Mouse (Mus musculus) heart, embryonic 11.5 days (tissue): ENCODE measurements around the gene Arl5c. TPM values are rescaled to one million over a fixed set of nuclear protein-coding genes. Genes with fewer than 3 reads are reported as not detected.

Experiments
- ATAC-seq: fragments of 200-750 bp; cut with Nextera tagmentation; replicated peaks from 2 replicates; pipeline ENCODE4 v1.8.0; 2017; ENCODE audit warnings: moderate library complexity; ENCODE audit not compliant: insufficient number of reproducible peaks, low FRiP score, low TSS enrichment
- H3K27ac ChIP-seq: fragments of 300-500 bp; sonication (generic); 2 replicates; pipeline ENCODE4 v1.5.1; 2014; ENCODE audit warnings: mild to moderate bottlenecking, low read depth, low read length
- H3K27me3 ChIP-seq: fragments of 300-500 bp; sonication (generic); 2 replicates; pipeline ENCODE4 v1.6.1; 2014; ENCODE audit warnings: mild to moderate bottlenecking, low read length, mixed read lengths; ENCODE audit not compliant: control insufficient read depth, insufficient read depth
- H3K36me3 ChIP-seq: fragments of 300-500 bp; sonication (generic); 2 replicates; pipeline ENCODE4 v1.6.1; 2014; ENCODE audit warnings: mild to moderate bottlenecking, low read length, moderate library complexity, mixed read lengths; ENCODE audit not compliant: control insufficient read depth, insufficient read depth
- H3K4me1 ChIP-seq: fragments of 300-500 bp; sonication (generic); 2 replicates; pipeline ENCODE4 v1.6.1; 2014; ENCODE audit warnings: low read length; ENCODE audit not compliant: control insufficient read depth, insufficient read depth
- H3K4me2 ChIP-seq: fragments of 300-500 bp; sonication (generic); 2 replicates; pipeline ENCODE4 v1.6.1; 2014; ENCODE audit warnings: mild to moderate bottlenecking, moderate library complexity
- H3K4me3 ChIP-seq: fragments of 300-500 bp; sonication (generic); 2 replicates; pipeline ENCODE4 v1.5.1; 2014; ENCODE audit warnings: low read depth, low read length
- H3K9ac ChIP-seq: fragments of 300-500 bp; sonication (generic); 2 replicates; pipeline ENCODE4 v1.6.1; 2014; ENCODE audit warnings: mild to moderate bottlenecking, low read depth, low read length, moderate library complexity
- H3K9me3 ChIP-seq: fragments of 300-500 bp; sonication (generic); replicated peaks from 2 replicates; pipeline ENCODE4 v1.6.1; 2016; ENCODE audit warnings: low read length; ENCODE audit not compliant: control insufficient read depth
- WGBS: fragments of 180-500 bp; shearing (Covaris S2); extraction: QIAGEN DNeasy Blood & Tissue Kit; methylation state at CpG from one replicate; pipeline ENCODE4 v1.1.7; 2014; ENCODE audit not compliant: insufficient replicate concordance; 5-methylcytosine and 5-hydroxymethylcytosine counted together
- polyA plus RNA-seq: library from polyadenylated mRNA; unstranded; fragments of >200 nt; fragmentation: Nextera tagmentation; extraction: Ambion mirVana; gene quantifications from 2 replicates; pipeline ENCODE4 v1.2.1, GENCODE M21; 2014

Arl5c gene
- polyA plus RNA-seq, 1 experiment from 2014 or later, result 8.0 TPM

DNA sequence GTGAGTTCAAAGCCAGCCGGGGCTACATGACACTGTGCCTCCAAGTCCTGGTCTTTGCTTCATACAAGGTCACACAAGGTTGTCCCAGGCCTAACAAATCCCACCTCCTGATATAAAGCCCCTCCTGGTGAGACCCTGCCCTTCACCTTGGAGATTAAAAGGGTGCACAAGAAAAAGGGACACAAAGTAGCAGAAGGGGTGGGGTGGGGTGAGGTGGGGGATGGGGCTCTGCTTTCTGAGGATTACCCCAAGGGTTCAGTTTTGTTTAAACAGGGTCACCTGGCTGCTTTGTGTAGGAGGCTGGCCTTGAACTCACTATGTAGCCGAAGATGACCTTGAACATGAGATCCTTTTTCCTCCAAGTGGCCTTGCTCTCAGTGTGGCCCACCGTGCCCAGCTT, 12.5 kb downstream of the Arl5c start:
- Histone ChIP-seq H3K36me3 (no peaks in the 10 kb centered on the region), H3K9me3 (no peaks in the 10 kb centered on the region), H3K4me3 (no peak overlapping the region), H3K9ac (no peak overlapping the region), H3K27ac (no peak overlapping the region), H3K4me2 (no peak overlapping the region), H3K27me3 (peaks cover 41% of the 10 kb centered on the region), H3K4me1 (0 out of 2 replicates have a peak, but pooled peaks cover 7% of the 10 kb centered on the region)
- WGBS, result 81% methylated on average over 3 of the region's 3 CpGs
- no peak for ATAC-seq

DNA sequence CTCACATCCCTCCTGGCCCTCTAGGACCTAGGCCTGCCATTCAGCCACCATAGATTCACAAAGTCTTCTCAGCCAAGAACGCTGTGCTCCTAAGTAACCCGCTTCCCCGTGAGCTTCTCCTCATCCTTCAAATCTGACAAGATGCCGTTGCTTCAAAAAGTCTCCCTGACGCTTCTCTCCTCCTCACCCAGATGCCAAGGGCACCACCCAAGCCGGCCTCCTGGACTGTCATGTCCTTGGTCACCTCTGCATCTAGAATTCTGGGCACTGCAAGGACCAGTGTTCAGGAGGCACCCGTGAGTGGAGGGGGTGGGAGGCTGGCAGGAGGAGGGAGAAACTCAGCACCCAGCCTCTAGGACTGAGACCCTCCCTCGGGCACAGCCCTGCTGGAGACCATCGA, 13.3 kb downstream of the Arl5c start:
- Histone ChIP-seq H3K4me2 (no peak overlapping the region), H3K27me3 (peaks cover 43% of the 10 kb centered on the region), H3K4me1 (0 out of 2 replicates have a peak, but pooled peaks cover 7% of the 10 kb centered on the region), H3K9ac (no peak overlapping the region), H3K9me3 (no peaks in the 10 kb centered on the region), H3K4me3 (no peak overlapping the region), H3K36me3 (no peaks in the 10 kb centered on the region), H3K27ac (no peak overlapping the region)
- no peak for ATAC-seq
- WGBS, result 78% methylated on average over 9 of the region's 9 CpGs

DNA sequence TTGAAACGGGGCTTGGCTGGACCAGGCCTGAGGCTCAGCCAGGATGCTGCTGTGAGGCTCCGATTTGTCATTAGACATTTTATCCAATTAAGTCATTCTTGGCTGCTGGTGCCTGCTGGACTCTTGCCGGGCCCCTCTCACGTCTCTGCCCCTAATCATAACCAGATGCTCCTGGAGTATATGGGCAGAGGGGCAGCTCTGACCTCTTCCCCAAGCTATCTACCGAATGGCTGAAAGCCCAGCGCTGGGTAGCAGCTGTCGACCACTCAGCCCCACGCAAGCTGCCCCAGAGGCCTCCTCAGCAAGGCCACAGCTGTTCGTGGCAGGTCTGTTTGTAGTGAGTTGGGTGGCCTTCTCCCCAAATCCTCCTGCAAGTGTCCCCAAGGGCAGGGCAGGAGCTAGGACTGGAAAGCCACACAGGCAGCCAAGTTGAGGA, 15.4 kb downstream of the Arl5c start:
- Histone ChIP-seq H3K27me3 (peaks cover 27% of the 10 kb centered on the region), H3K4me2 (no peak overlapping the region), H3K9ac (no peak overlapping the region), H3K36me3 (no peaks in the 10 kb centered on the region), H3K4me1 (no peaks in the 10 kb centered on the region), H3K27ac (no peak overlapping the region), H3K4me3 (no peak overlapping the region), H3K9me3 (no peaks in the 10 kb centered on the region)
- 63% methylated on average over 9 of the region's 9 CpGs for WGBS
- ATAC-seq, result no peak

DNA sequence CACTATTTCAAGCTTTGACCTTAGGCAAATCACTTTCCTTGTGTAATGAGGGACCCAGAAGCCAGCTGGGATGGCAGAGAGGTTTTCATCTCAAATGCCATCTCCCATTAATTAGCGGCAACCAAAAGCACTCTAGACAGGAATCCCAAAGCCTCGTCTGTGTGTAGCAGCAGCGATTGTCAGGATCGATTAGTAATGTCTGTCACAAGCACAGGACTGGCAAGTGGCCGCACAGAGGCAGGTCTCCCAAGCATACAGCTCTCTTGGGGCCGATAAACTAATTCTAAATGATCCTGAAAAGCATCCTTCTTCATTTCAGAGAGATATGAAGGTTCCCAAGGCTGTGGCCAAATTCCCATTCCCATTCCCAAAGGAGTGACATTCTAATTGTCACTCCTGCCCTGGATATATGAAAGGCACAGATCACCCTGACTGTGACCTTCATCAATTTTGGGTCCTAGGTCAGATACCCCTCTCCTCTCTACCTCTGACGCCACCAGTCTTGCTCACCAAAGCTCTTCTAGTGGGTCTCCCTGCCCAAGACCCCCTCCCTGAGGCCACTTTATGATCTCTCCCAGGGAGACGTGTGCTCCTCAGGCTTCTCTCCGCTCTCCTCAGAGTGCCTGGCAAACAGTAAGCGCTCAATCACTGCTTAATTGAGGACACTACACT, 16.0 kb downstream of the Arl5c start:
- H3K4me1 ChIP-seq, result no peaks in the 10 kb centered on the region
- H3K27ac ChIP-seq, result no peak overlapping the region
- no peaks in the 10 kb centered on the region for H3K36me3 ChIP-seq
- 58% methylated on average over 10 of the region's 10 CpGs for WGBS
- no peak overlapping the region for H3K4me2 ChIP-seq
- H3K4me3 ChIP-seq, result no peak overlapping the region
- H3K27me3 ChIP-seq, result peaks cover 21% of the 10 kb centered on the region
- H3K9me3 ChIP-seq, result no peaks in the 10 kb centered on the region
- H3K9ac ChIP-seq, result no peak overlapping the region
- ATAC-seq, result no peak

DNA sequence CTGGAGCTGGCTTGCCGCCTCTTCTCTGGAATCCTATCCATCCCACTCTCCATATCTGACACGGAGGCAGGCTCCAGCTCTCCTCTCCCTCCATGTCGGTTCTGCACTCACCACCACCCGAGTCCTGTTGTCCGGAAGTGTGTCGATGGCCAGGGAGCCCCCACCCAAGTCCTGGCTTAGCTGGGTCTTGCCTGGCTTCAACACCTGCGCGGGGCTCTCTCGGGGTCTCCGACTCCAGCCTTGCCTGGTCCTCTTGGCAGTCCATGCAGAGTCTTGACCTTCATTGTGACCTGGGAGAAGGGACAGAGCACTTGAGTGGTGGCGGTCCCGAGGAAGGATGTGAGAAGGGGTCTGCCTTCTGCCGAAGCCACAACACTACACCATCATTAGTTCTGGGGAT, 17.6 kb downstream of the Arl5c start:
- Histone ChIP-seq H3K9ac (no peak overlapping the region; the same call in 1 of the 2 replicates), H3K27ac (no peak overlapping the region), H3K27me3 (peaks cover 10% of the 10 kb centered on the region; the same call in 1 of the 2 replicates), H3K4me3 (no peak overlapping the region), H3K4me1 (no peaks in the 10 kb centered on the region), H3K36me3 (no peaks in the 10 kb centered on the region), H3K4me2 (no peak overlapping the region), H3K9me3 (no peaks in the 10 kb centered on the region)
- 72% methylated on average over 13 of the region's 13 CpGs for WGBS
- ATAC-seq, result no peak

DNA sequence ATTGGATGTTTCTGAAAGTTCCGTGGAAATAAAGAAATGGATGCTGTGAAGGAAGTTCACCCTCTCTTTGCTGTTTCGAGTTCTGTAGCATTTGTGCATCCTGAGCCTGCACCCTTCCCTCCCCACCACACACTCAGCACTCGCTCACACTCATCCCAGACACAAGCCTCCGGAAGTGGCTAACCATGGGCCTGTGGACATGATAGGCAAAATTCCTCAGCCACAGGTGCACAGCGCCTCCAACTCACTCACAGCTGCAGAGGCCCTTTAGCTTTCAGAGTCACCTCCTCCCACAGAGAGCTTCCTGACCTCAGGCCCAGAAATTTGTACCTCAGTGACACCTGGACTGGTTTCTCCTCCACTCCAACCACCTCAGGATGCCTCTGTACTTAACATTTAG, 18.2 kb downstream of the Arl5c start:
- no peaks in the 10 kb centered on the region for H3K9me3 ChIP-seq
- no peak overlapping the region for H3K4me2 ChIP-seq
- H3K27me3 ChIP-seq, result peaks cover 10% of the 10 kb centered on the region; the same call in 1 of the 2 replicates
- no peaks in the 10 kb centered on the region for H3K4me1 ChIP-seq
- H3K4me3 ChIP-seq, result no peak overlapping the region
- H3K36me3 ChIP-seq, result no peaks in the 10 kb centered on the region
- no peak overlapping the region for H3K9ac ChIP-seq
- no peak for ATAC-seq
- WGBS, result 61% methylated on average over 5 of the region's 5 CpGs
- no peak overlapping the region for H3K27ac ChIP-seq

DNA sequence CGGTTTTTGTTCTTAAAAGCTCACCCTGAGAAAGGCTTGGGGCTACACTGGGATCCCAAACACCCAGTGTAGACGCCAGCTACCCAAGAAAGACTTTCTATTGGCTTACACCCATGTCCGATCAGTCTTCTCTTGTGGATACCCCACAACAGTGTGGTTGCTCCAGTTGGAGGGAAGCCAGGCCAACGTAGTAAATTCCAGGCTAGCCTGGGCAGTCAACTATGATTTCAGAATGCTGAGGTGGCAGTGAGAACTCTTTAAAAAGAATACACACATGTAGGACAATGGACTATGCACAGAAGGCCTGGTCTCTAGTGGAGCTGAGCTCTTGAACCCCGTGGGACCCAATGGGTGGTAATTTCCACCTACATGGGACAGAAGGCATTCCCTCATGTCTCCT, 21.2 kb downstream of the Arl5c start:
- peaks cover 2% of the 10 kb centered on the region; the same call in 1 of the 2 replicates for H3K27me3 ChIP-seq
- no peaks in the 10 kb centered on the region for H3K36me3 ChIP-seq
- H3K27ac ChIP-seq, result no peak overlapping the region
- no peak overlapping the region for H3K9ac ChIP-seq
- no peak overlapping the region for H3K4me3 ChIP-seq
- no peak overlapping the region for H3K4me2 ChIP-seq
- no peaks in the 10 kb centered on the region for H3K4me1 ChIP-seq
- WGBS, result 87% methylated on average over 5 of the region's 5 CpGs
- no peak for ATAC-seq
- H3K9me3 ChIP-seq, result no peaks in the 10 kb centered on the region

DNA sequence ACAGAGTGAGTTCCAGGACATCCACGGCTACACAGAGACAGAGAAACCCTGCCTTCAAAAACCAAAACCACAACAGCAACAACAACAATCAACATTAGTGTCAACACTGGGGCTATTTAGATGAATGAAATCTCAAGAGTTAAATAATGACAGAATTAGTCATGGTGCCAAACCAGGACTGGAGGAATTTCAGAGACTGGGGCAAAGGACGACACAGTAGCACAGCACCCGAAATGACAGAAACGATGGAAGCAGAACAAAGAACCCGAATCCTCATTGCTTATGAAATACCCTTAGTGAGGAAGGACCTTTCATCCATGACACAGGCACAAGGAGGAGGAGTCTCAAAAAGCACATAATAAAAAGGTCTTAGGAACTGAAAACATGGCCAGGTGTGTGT, 21.8 kb downstream of the Arl5c start:
- 86% methylated on average over 5 of the region's 5 CpGs for WGBS
- peaks cover 2% of the 10 kb centered on the region; the same call in 1 of the 2 replicates for H3K27me3 ChIP-seq
- H3K27ac ChIP-seq, result no peak overlapping the region
- no peaks in the 10 kb centered on the region for H3K9me3 ChIP-seq
- H3K4me3 ChIP-seq, result no peak overlapping the region
- H3K9ac ChIP-seq, result no peak overlapping the region
- H3K36me3 ChIP-seq, result no peaks in the 10 kb centered on the region
- ATAC-seq, result no peak
- H3K4me2 ChIP-seq, result no peak overlapping the region
- H3K4me1 ChIP-seq, result no peaks in the 10 kb centered on the region

DNA sequence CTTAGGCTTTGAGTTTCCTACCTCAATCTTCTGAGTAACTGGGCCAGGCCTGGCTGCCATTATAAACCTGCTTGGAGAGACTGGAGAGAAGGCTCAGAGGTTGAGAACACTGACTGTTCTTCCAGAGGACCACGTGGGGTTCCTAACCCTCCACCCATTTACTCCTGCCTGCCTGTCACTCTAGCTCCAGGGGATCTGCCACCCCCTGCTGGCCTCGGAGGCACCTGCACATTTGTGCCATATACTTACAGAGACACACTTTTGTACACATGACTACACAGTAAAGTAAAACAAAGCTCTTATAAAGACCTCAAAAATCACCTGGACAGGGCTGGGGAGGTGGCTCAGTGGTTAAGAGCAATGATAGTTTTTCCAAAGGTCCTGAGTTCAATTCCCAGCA, 23.5 kb downstream of the Arl5c start:
- H3K36me3 ChIP-seq, result no peaks in the 10 kb centered on the region
- H3K4me2 ChIP-seq, result no peak overlapping the region
- no peak overlapping the region for H3K4me3 ChIP-seq
- WGBS, result 70% methylated on average over 2 of the region's 2 CpGs
- ATAC-seq, result no peak
- H3K9ac ChIP-seq, result no peak overlapping the region
- H3K27me3 ChIP-seq, result no peaks in the 10 kb centered on the region
- no peaks in the 10 kb centered on the region for H3K4me1 ChIP-seq
- H3K9me3 ChIP-seq, result no peaks in the 10 kb centered on the region
- no peak overlapping the region for H3K27ac ChIP-seq
